Mouse (Mus musculus): Measurements from ENCODE around the gene Dlg5.

- TF ChIP-seq CTCF (IDR thresholded peaks at IDR 0.05) (no peak), EP300 (IDR thresholded peaks at IDR 0.05) (no peak)
These were observed 40.3 kb downstream of the Dlg5 start for GRCm38 (mm10) chr14:24205281-24205871.
